Mouse (Mus musculus): ENCODE data around the gene Serpinb1c.

DNA sequence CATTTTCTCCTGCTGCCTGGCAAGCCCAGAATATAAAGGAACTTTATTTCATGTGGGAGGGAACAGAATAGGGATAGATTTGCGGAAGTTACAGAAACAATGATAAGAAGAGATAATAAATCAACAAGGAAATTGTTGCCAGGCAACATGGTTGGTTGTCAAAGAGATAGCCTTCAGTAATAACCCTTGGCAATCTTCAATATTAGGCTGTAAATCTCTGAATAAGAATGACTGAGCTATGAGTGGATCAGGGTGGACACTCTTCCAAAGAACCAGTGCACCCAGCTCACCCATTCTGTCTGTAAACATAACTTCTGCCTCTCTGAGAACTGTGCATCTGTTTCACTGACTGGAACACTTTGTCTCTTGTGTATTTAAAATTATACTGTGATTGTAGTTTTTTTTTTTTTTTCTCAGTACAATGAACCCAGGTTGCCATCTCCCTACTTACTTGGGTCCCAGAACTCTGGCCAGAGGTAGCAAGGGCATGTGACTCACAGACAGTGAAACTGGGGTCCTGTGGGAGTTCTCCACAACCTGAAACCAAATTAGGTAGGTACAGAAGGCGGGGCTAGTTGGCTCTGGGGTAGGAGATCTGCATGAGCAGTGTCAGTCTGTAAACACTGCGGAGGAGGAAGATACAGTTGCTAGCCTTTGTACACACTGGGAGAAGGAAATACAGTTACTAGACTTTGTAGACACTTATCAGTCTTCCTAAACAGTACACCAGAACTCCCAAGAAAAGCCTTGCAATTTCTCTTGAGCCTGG is 66.3 kb downstream of the Serpinb1c start:
- TF ChIP-seq GATA1 (IDR thresholded peaks at IDR 0.05; ENCODE audit: low read length) (no peak), TAL1 (IDR thresholded peaks at IDR 0.05; ENCODE audit: low read length) (no peak)

Data from erythroblast, embryonic 14.5 days (primary cell).